Mouse (Mus musculus): ENCODE results near the gene Snx29. TPM values are rescaled to one million over a fixed set of nuclear protein-coding genes. Genes with fewer than 3 reads are reported as not detected.

Snx29 gene
- polyA plus RNA-seq, 1 experiment = 27.7 TPM

- Histone ChIP-seq H3K4me1 (ENCODE audit: control insufficient read depth, insufficient read depth, low read length) (peaks cover 40% of the 10 kb centered on the region), H3K27ac (ENCODE audit: insufficient read depth, low read depth, low read length) (peak overlapping the region; percentile 53), H3K4me3 (ENCODE audit: insufficient read depth, low read length) (no peak overlapping the region)
- TF ChIP-seq POLR2A (IDR thresholded peaks at IDR 0.05; ENCODE audit: borderline replicate concordance, low read depth, low read length) (no peak), CTCF (IDR thresholded peaks at IDR 0.05; ENCODE audit: low read depth, low read length) (no peak)
Measured at GRCm38 (mm10) chr16:11632205-11632747, 309.6 kb downstream of the Snx29 start.

- peaks cover 49% of the 10 kb centered on the region for H3K4me1 ChIP-seq (ENCODE audit: control insufficient read depth, insufficient read depth, low read length)
- TF ChIP-seq POLR2A (IDR thresholded peaks at IDR 0.05; ENCODE audit: borderline replicate concordance, low read depth, low read length) (no peak), CTCF (IDR thresholded peaks at IDR 0.05; ENCODE audit: low read depth, low read length) (no peak)
- H3K4me3 ChIP-seq (ENCODE audit: insufficient read depth, low read length) = no peak overlapping the region
- no peak overlapping the region for H3K27ac ChIP-seq (ENCODE audit: insufficient read depth, low read depth, low read length)
Measured at GRCm38 (mm10) chr16:11636196-11636733, 313.6 kb downstream of the Snx29 start.

- TF ChIP-seq CTCF (IDR thresholded peaks at IDR 0.05; ENCODE audit: low read depth, low read length) = no peak
- no peak for TF ChIP-seq POLR2A (IDR thresholded peaks at IDR 0.05; ENCODE audit: borderline replicate concordance, low read depth, low read length)
- peaks cover 43% of the 10 kb centered on the region for H3K4me1 ChIP-seq (ENCODE audit: control insufficient read depth, insufficient read depth, low read length)
- H3K27ac ChIP-seq (ENCODE audit: insufficient read depth, low read depth, low read length) = no peak overlapping the region
- no peak overlapping the region for H3K4me3 ChIP-seq (ENCODE audit: insufficient read depth, low read length)
Measured at GRCm38 (mm10) chr16:11636902-11637301, 314.2 kb downstream of the Snx29 start.

GRCm38 (mm10) chr16:11637794-11638193 is 315.1 kb downstream of the Snx29 start:
- H3K4me3 ChIP-seq (ENCODE audit: insufficient read depth, low read length) = no peak overlapping the region
- H3K27ac ChIP-seq (ENCODE audit: insufficient read depth, low read depth, low read length) = no peak overlapping the region
- peaks cover 36% of the 10 kb centered on the region for H3K4me1 ChIP-seq (ENCODE audit: control insufficient read depth, insufficient read depth, low read length)
- TF ChIP-seq CTCF (IDR thresholded peaks at IDR 0.05; ENCODE audit: low read depth, low read length) (no peak), POLR2A (IDR thresholded peaks at IDR 0.05; ENCODE audit: borderline replicate concordance, low read depth, low read length) (no peak)

- no peak for TF ChIP-seq POLR2A (IDR thresholded peaks at IDR 0.05; ENCODE audit: borderline replicate concordance, low read depth, low read length)
- TF ChIP-seq CTCF (IDR thresholded peaks at IDR 0.05; ENCODE audit: low read depth, low read length) = no peak
- Histone ChIP-seq H3K27ac (ENCODE audit: insufficient read depth, low read depth, low read length) (no peak overlapping the region), H3K4me1 (ENCODE audit: control insufficient read depth, insufficient read depth, low read length) (peaks cover 27% of the 10 kb centered on the region), H3K4me3 (ENCODE audit: insufficient read depth, low read length) (no peak overlapping the region)
Measured at GRCm38 (mm10) chr16:11638739-11639138, 316.0 kb downstream of the Snx29 start.

GRCm38 (mm10) chr16:11639936-11640335 is 317.2 kb downstream of the Snx29 start:
- H3K4me3 ChIP-seq (ENCODE audit: insufficient read depth, low read length) = no peak overlapping the region
- TF ChIP-seq POLR2A (IDR thresholded peaks at IDR 0.05; ENCODE audit: borderline replicate concordance, low read depth, low read length) (no peak), CTCF (IDR thresholded peaks at IDR 0.05; ENCODE audit: low read depth, low read length) (no peak)
- peaks cover 27% of the 10 kb centered on the region for H3K4me1 ChIP-seq (ENCODE audit: control insufficient read depth, insufficient read depth, low read length)
- no peak overlapping the region for H3K27ac ChIP-seq (ENCODE audit: insufficient read depth, low read depth, low read length)

- Histone ChIP-seq H3K4me3 (ENCODE audit: insufficient read depth, low read length) (no peak overlapping the region), H3K27ac (ENCODE audit: insufficient read depth, low read depth, low read length) (no peak overlapping the region), H3K4me1 (ENCODE audit: control insufficient read depth, insufficient read depth, low read length) (peaks cover 19% of the 10 kb centered on the region)
- TF ChIP-seq CTCF (IDR thresholded peaks at IDR 0.05; ENCODE audit: low read depth, low read length) = no peak
- TF ChIP-seq POLR2A (IDR thresholded peaks at IDR 0.05; ENCODE audit: borderline replicate concordance, low read depth, low read length) = no peak
Measured at GRCm38 (mm10) chr16:11643603-11644002, 320.9 kb downstream of the Snx29 start.

- no peak overlapping the region for H3K27ac ChIP-seq (ENCODE audit: insufficient read depth, low read depth, low read length)
- no peak for TF ChIP-seq POLR2A (IDR thresholded peaks at IDR 0.05; ENCODE audit: borderline replicate concordance, low read depth, low read length)
- no peak for TF ChIP-seq CTCF (IDR thresholded peaks at IDR 0.05; ENCODE audit: low read depth, low read length)
- no peak overlapping the region for H3K4me3 ChIP-seq (ENCODE audit: insufficient read depth, low read length)
- peaks cover 27% of the 10 kb centered on the region for H3K4me1 ChIP-seq (ENCODE audit: control insufficient read depth, insufficient read depth, low read length)
Measured at GRCm38 (mm10) chr16:11644399-11644798, 321.7 kb downstream of the Snx29 start.

- no peak for TF ChIP-seq POLR2A (IDR thresholded peaks at IDR 0.05; ENCODE audit: borderline replicate concordance, low read depth, low read length)
- TF ChIP-seq CTCF (IDR thresholded peaks at IDR 0.05; ENCODE audit: low read depth, low read length) = no peak
- no peak overlapping the region for H3K27ac ChIP-seq (ENCODE audit: insufficient read depth, low read depth, low read length)
- peaks cover 36% of the 10 kb centered on the region for H3K4me1 ChIP-seq (ENCODE audit: control insufficient read depth, insufficient read depth, low read length)
- no peak overlapping the region for H3K4me3 ChIP-seq (ENCODE audit: insufficient read depth, low read length)
Measured at GRCm38 (mm10) chr16:11645668-11646067, 323.0 kb downstream of the Snx29 start.

- Histone ChIP-seq H3K27ac (ENCODE audit: insufficient read depth, low read depth, low read length) (no peak overlapping the region), H3K4me1 (ENCODE audit: control insufficient read depth, insufficient read depth, low read length) (peaks cover 41% of the 10 kb centered on the region), H3K4me3 (ENCODE audit: insufficient read depth, low read length) (no peak overlapping the region)
- TF ChIP-seq CTCF (IDR thresholded peaks at IDR 0.05; ENCODE audit: low read depth, low read length) = no peak
- TF ChIP-seq POLR2A (IDR thresholded peaks at IDR 0.05; ENCODE audit: borderline replicate concordance, low read depth, low read length) = no peak
Measured at GRCm38 (mm10) chr16:11646745-11647289, 324.1 kb downstream of the Snx29 start.
